Mouse (Mus musculus) embryonic fibroblast, embryonic 13.5 days (primary cell): ENCODE measurements around the gene Ano6.

Experiments
- CTCF ChIP-seq: IDR thresholded peaks from 2 replicates; pipeline ENCODE4 v1.5.1; 2011; ENCODE audit warnings: mild to moderate bottlenecking, control low read depth, low read length, moderate library complexity, borderline replicate concordance; ENCODE audit not compliant: insufficient read depth
- POLR2A ChIP-seq: IDR thresholded peaks from 2 replicates; pipeline ENCODE4 v1.6.1; 2011; ENCODE audit warnings: low read depth, mild to moderate bottlenecking, control low read depth, low read length, moderate library complexity

DNA sequence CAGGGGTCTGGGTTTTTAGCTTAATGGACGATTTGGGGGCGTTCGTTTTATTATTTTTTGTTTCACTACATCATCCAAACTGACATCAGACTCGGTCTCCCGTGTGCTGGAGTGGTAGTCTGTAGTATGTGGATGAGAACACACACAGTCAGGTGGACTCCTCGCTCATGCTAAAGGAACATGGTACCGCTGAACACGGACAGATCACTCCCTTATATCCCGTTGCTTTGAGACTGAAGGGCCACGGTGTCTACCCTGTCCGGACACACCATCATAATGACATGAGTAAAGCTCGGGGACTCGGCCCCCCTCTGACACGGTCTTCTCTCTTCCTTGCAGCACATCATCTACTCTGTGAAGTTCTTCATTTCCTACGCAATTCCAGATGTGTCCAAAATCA lies 181.5 kb downstream of the Ano6 start:
- TF ChIP-seq POLR2A, result no peak
- TF ChIP-seq CTCF, result no peak
